Mouse (Mus musculus) cortical plate, adult 2 months (tissue): ENCODE data around the gene Ddx54.

ENCODE experiments used
- CTCF ChIP-seq: fragments of 200-500 bp; IDR thresholded peaks from 2 replicates; pipeline ENCODE4 v1.5.1; 2011; ENCODE audit warnings: mild to moderate bottlenecking, control low read depth, low read length; ENCODE audit not compliant: insufficient read depth; ENCODE audit errors: extremely low read depth
- POLR2A ChIP-seq: fragments of 200-500 bp; IDR thresholded peaks from 2 replicates; pipeline ENCODE4 v1.6.1; 2011; ENCODE audit warnings: mild to moderate bottlenecking, low read length, control low read depth; ENCODE audit not compliant: insufficient read depth; ENCODE audit errors: extremely low read depth

GRCm38 (mm10) chr5:120620375-120621077 lies 8.0 kb downstream of the Ddx54 start:
- TF ChIP-seq POLR2A (no peak), CTCF (peak; percentile 95)
